Mouse (Mus musculus): ENCODE measurements around the gene Nckap5.

- TF ChIP-seq MAX (IDR thresholded peaks at IDR 0.05; ENCODE audit: low read depth) = no peak
- no peak for TF ChIP-seq USF1 (IDR thresholded peaks at IDR 0.05; ENCODE audit: low read depth)
- no peak for TF ChIP-seq POLR2AphosphoS2 (IDR thresholded peaks at IDR 0.05; ENCODE audit: insufficient read length, low read depth)
- TF ChIP-seq POLR2A (IDR thresholded peaks at IDR 0.05; ENCODE audit: insufficient read length, low read depth) = no peak
- TF ChIP-seq E2F4 (IDR thresholded peaks at IDR 0.05; ENCODE audit: insufficient read depth) = no peak
- TF ChIP-seq REST (IDR thresholded peaks at IDR 0.05; ENCODE audit: insufficient read depth, insufficient read length) = no peak
- no peak for TF ChIP-seq TCF12 (IDR thresholded peaks at IDR 0.05; ENCODE audit: insufficient read depth, poor library complexity, severe bottlenecking)
- no peak for TF ChIP-seq MYOG (IDR thresholded peaks at IDR 0.05; ENCODE audit: control insufficient read depth in 1 of 3, insufficient read depth in 1 of 3, insufficient read length in 2 of 3, low read depth in 2 of 3)
- TF ChIP-seq MYOD1 (IDR thresholded peaks at IDR 0.05; ENCODE audit: control insufficient read depth in 1 of 3, insufficient read length in 2 of 3, low read depth in 2 of 3) = no peak
- no peak for TF ChIP-seq SRF (IDR thresholded peaks at IDR 0.05; ENCODE audit: control insufficient read depth, insufficient read length, low read depth)
- no peak for TF ChIP-seq CEBPB (IDR thresholded peaks at IDR 0.05; ENCODE audit: insufficient read depth, poor library complexity, severe bottlenecking)
- no peak for TF ChIP-seq TCF3 (IDR thresholded peaks at IDR 0.05; ENCODE audit: insufficient read length, low read depth)
These were observed 881.5 kb downstream of the Nckap5 start for GRCm38 (mm10) chr1:125949076-125949475.

Measured in myocyte (in vitro differentiated cells).